In genomic region chrX:101849901-101850551, GRCm38 (mm10) we compare ENCODE assay signal across 7 mouse cellular contexts. TPM values are rescaled to one million over a fixed set of nuclear protein-coding genes. Genes with fewer than 3 reads are reported as not detected.
DNase-seq lines count a peak whose midpoint lies in the region; ATAC-seq and TF ChIP-seq lines count a peak whose summit lies in the region.

No protein-coding gene starts in this region.

- H3K36me3 ChIP-seq in limb, embryonic 14.5 days (ENCODE audit: control insufficient read depth, insufficient read depth, low read length), result no peaks in the 10 kb centered on the region
- H3K36me3 ChIP-seq in neural tube, embryonic 14.5 days (ENCODE audit: control insufficient read depth, insufficient read depth, low read length), result no peaks in the 10 kb centered on the region

- no peak for TF ChIP-seq POLR2A in cortical plate, adult 2 months (IDR thresholded peaks at IDR 0.05; ENCODE audit: extremely low read depth, insufficient read depth, low read length)
- TF ChIP-seq POLR2A in limb, embryonic 14.5 days (IDR thresholded peaks at IDR 0.05; ENCODE audit: borderline replicate concordance, extremely low read depth, insufficient read depth, insufficient read length), result no peak

- no peaks in the 10 kb centered on the region for H3K9me3 ChIP-seq in limb, embryonic 14.5 days (ENCODE audit: control insufficient read depth, low read length)
- H3K9me3 ChIP-seq in neural tube, embryonic 14.5 days (ENCODE audit: control insufficient read depth, low read length), result no peaks in the 10 kb centered on the region

- peak overlapping the region; percentile 59 for H3K9ac ChIP-seq in limb, embryonic 14.5 days (ENCODE audit: low read depth, low read length, severe bottlenecking)
- no peak overlapping the region for H3K9ac ChIP-seq in neural tube, embryonic 14.5 days (replicated peaks; ENCODE audit: low read depth, low read length)

- peak; percentile 3 for DNase-seq in urinary bladder, postnatal 25 days (ENCODE audit: low spot score)
- no peak for DNase-seq in urinary bladder, postnatal 36 days (ENCODE audit: low spot score in 2 of 2)
- DNase-seq in heart, postnatal 10 days, result peak; percentile 7 to 26
- no peak for DNase-seq in limb, embryonic 14.5 days (ENCODE audit: low spot score)
- DNase-seq in left cerebral cortex, adult 11 months (ENCODE audit: low spot score), result no peak

- intact Hi-C loops in heart, postnatal 10 days (cut with DNase I), result no loop called here

- peaks cover 35% of the 10 kb centered on the region for H3K27me3 ChIP-seq in limb, embryonic 14.5 days (ENCODE audit: control insufficient read depth, insufficient read depth, low read length)
- peaks cover 22% of the 10 kb centered on the region for H3K27me3 ChIP-seq in neural tube, embryonic 14.5 days (ENCODE audit: control insufficient read depth, insufficient read depth, low read length)

- H3K27ac ChIP-seq in cortical plate, adult 2 months (ENCODE audit: insufficient read depth, low read length), result no peak overlapping the region
- H3K27ac ChIP-seq in limb, embryonic 14.5 days (replicated peaks; ENCODE audit: low read depth, low read length), result no peak overlapping the region
- H3K27ac ChIP-seq in neural tube, embryonic 14.5 days (ENCODE audit: low read depth, low read length), result no peak overlapping the region

- no peak for TF ChIP-seq CTCF in cortical plate, adult 2 months (IDR thresholded peaks at IDR 0.05; ENCODE audit: extremely low read depth, insufficient read depth, low read length)

- peak overlapping the region; percentile 42 for H3K4me3 ChIP-seq in cortical plate, adult 2 months (ENCODE audit: insufficient read depth, low read length)
- H3K4me3 ChIP-seq in limb, embryonic 14.5 days (replicated peaks; ENCODE audit: low read length), result peak overlapping the region; percentile 52
- H3K4me3 ChIP-seq in neural tube, embryonic 14.5 days (ENCODE audit: low read depth, low read length), result peak overlapping the region; percentile 43

- 16% methylated on average over 41 of the region's 59 CpGs for WGBS in limb, embryonic 14.5 days
- 8% methylated on average over 37 of the region's 59 CpGs for WGBS in neural tube, embryonic 14.5 days

- peak overlapping the region; percentile 67 for H3K4me2 ChIP-seq in limb, embryonic 14.5 days (replicated peaks; ENCODE audit: low read depth, low read length, severe bottlenecking)
- peak overlapping the region; percentile 57 for H3K4me2 ChIP-seq in neural tube, embryonic 14.5 days (ENCODE audit: low read depth, low read length)

- no peaks in the 10 kb centered on the region for H3K4me1 ChIP-seq in cortical plate, adult 2 months (ENCODE audit: control insufficient read depth, insufficient read depth, low read length)
- H3K4me1 ChIP-seq in limb, embryonic 14.5 days (ENCODE audit: control insufficient read depth, insufficient read depth, low read length), result no peaks in the 10 kb centered on the region
- no peaks in the 10 kb centered on the region for H3K4me1 ChIP-seq in neural tube, embryonic 14.5 days (ENCODE audit: control insufficient read depth, insufficient read depth, low read length)

- ATAC-seq in limb, embryonic 14.5 days (ENCODE audit: low FRiP score, low read depth), result peak; percentile 50; the same call in 1 of the 2 replicates
- ATAC-seq in neural tube, embryonic 14.5 days (ENCODE audit: low read depth), result peak; percentile 53; the same call in 1 of the 2 replicates

RNA-seq across cellular contexts. Expression of gene Nhsl2, which starts 0.8 kb away (rescaled TPM):
- polyA plus RNA-seq in cortical plate, adult 2 months (2012; rRNA removed), result 9.9 and 10.5 TPM in 2 replicates
- total RNA-seq in heart, postnatal 10 days (2021), result 1 to 10 TPM; 7.5 to 9.9 TPM
- 6.6 and 7.6 TPM in 2 replicates for polyA plus RNA-seq in limb, embryonic 14.5 days (2012; rRNA removed)
- polyA plus RNA-seq in limb, embryonic 14.5 days (2014; fragmentation: Nextera tagmentation; extraction: Ambion mirVana), result 13.5 and 16.0 TPM in 2 replicates
- polyA plus RNA-seq in neural tube, embryonic 14.5 days (2014; fragmentation: Nextera tagmentation; extraction: Ambion mirVana), result 4.5 and 5.4 TPM in 2 replicates

RNA-seq across cellular contexts. Expression of gene 8030474K03Rik, which starts 55.6 kb away (rescaled TPM):
- polyA plus RNA-seq in cortical plate, adult 2 months (2012; rRNA removed), result not detected in 2 replicates
- not detected for total RNA-seq in heart, postnatal 10 days (2021)
- polyA plus RNA-seq in limb, embryonic 14.5 days (2012; rRNA removed), result 0.08 and 0.15 TPM in 2 replicates
- 0.11 TPM in 1 of 2 replicates, not detected in the other for polyA plus RNA-seq in limb, embryonic 14.5 days (2014; fragmentation: Nextera tagmentation; extraction: Ambion mirVana)
- not detected in 2 replicates for polyA plus RNA-seq in neural tube, embryonic 14.5 days (2014; fragmentation: Nextera tagmentation; extraction: Ambion mirVana)

RNA-seq across cellular contexts. Expression of gene Gm4779, which starts 55.8 kb away (rescaled TPM):
- polyA plus RNA-seq in cortical plate, adult 2 months (2012; rRNA removed), result 0.17 and 0.21 TPM in 2 replicates
- total RNA-seq in heart, postnatal 10 days (2021), result not detected
- 0.19 and 0.20 TPM in 2 replicates for polyA plus RNA-seq in limb, embryonic 14.5 days (2012; rRNA removed)
- 0.29 TPM in 1 of 2 replicates, not detected in the other for polyA plus RNA-seq in limb, embryonic 14.5 days (2014; fragmentation: Nextera tagmentation; extraction: Ambion mirVana)
- not detected in 2 replicates for polyA plus RNA-seq in neural tube, embryonic 14.5 days (2014; fragmentation: Nextera tagmentation; extraction: Ambion mirVana)

Comparison
In these comparisons a context has a peak if more than half of its experiments do, and no peak if none do; other contexts are left out.
1. DNase-seq: peak in urinary bladder, postnatal 25 days (single experiment) and heart, postnatal 10 days (2 of 2); none in urinary bladder, postnatal 36 days (0 of 2), limb, embryonic 14.5 days (single experiment) and left cerebral cortex, adult 11 months (single experiment).
2. Peak in every context shown above with its lines, with median percentiles within 50 percentile points of each other: H3K4me3 ChIP-seq.